Mouse (Mus musculus) retina, postnatal 7 days (tissue): ENCODE data around the gene Gpn3.
A peak's percentile ranks its signal among the peaks of the same experiment; 100 is the strongest.

Experiments used
- DNase-seq: peaks from one replicate; pipeline ENCODE4 v3.0.0-alpha.2; 2012; ENCODE audit warnings: low read depth, low spot score

Gene Gpn3

GRCm38 (mm10) chr5:122371591-122372191, at the start of gene Gpn3:
Gene Gpn3, plus strand, starts transcription at chr5:122371876.
- no peak for DNase-seq

DNA sequence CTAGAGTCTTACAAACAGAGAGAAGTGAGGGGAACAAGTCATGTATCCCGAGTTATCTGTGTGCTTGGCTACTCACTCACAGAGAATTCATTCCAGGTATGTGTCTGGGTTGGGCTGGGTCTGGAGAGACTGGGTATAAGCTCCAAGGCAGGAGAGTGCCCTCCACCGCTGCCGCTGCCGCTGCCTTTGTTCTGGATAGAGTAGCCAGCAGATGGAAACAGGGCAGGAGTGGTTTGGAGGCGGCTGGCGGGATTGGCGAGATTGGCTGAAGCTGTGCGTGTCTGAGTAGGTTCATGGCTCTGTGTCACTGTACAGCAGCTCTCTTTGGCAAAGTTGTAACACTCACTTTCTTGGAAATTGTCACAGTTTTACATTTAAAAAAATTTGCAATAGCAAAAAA, 48.2 kb upstream of the Gpn3 start:
- DNase-seq, result no peak

DNA sequence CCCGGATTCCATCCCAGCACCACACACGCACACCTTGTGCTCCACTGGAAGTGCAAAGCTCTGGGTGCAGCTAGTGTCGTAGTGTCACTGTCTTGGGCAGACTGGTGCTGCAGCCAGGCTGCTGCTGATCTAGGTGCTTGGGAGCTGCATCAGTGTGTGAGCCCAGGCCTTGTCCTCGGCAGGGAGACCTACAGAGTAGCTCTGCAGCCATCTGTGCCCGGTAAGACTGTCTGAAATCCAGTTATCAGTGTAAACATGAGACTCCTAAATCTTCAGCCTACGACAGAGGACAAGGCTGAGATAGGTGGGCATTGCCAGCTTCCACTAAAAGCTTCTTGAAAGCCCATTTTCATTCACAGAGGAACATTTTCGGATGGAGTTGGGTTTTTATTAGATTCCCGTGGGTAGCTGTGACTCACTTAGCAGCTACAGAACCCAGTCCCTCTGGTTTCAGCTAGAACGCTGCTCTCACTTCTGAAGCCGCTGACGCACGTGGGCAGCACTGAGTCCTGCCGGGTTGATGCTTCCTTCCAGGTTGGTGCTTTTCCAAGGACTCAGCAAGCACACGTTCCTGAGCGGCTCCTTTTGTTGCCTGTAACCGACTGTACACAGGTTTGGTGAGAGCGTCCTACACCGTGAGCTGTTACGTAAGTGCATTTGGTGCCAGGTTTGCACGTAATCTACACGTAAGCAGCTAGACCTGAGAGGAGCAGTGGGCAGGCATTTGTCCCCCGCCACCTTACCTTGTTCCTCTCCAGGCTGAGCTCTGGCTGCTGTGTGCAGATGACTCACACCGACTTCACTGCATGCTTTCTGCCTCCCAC, 46.9 kb upstream of the Gpn3 start:
- no peak for DNase-seq

- no peak for DNase-seq
Observed at GRCm38 (mm10) chr5:122325477-122325876, 46.2 kb upstream of the Gpn3 start.

- no peak for DNase-seq
Observed at GRCm38 (mm10) chr5:122327283-122327682, 44.4 kb upstream of the Gpn3 start.

- no peak for DNase-seq
Observed at GRCm38 (mm10) chr5:122330269-122330668, 41.4 kb upstream of the Gpn3 start.

DNA sequence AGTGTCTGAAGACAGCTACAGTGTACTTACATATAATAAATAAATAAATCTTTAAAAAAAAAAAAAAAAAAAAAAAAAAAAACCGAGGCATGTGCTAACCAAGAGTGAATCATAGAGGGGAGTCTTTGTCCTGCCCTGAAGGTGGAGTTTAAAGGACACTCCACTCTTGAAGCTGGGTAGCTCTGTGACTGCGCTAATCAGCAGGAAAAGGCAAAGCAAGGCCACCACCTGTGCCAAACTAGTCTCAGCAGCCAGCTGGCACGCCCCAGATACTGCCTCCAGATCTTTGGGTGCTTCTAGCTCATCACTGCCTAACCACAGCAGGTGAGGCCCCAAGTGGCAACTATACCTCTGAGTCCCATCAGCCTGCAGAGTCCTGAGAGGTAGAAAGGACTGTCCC, 37.0 kb upstream of the Gpn3 start:
- no peak for DNase-seq

GRCm38 (mm10) chr5:122336554-122337294, 35.0 kb upstream of the Gpn3 start:
- no peak for DNase-seq

GRCm38 (mm10) chr5:122342874-122343273, 28.8 kb upstream of the Gpn3 start:
- no peak for DNase-seq

DNA sequence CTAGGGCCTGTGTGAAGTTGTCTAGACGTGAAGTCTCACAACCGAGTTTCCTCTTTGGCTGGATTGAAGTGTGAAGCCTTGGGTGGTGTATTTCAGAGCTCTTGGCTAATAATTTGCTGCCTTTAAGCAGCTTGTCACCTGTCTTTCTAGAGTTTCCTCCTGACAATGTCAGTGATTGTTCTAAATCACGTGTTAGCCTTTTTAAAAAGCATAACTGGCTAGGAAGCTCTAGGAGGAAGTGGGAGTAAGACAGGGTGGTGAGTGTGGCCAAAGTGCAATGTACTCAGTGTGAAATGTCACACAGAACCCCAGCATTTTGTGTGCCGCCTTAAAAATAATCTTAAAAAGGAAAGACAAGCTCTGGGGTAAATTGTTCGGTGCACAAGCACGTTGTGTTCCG, 27.9 kb upstream of the Gpn3 start:
- no peak for DNase-seq

- peak; percentile 73 for DNase-seq
Observed at GRCm38 (mm10) chr5:122344260-122344659, 27.4 kb upstream of the Gpn3 start.

DNA sequence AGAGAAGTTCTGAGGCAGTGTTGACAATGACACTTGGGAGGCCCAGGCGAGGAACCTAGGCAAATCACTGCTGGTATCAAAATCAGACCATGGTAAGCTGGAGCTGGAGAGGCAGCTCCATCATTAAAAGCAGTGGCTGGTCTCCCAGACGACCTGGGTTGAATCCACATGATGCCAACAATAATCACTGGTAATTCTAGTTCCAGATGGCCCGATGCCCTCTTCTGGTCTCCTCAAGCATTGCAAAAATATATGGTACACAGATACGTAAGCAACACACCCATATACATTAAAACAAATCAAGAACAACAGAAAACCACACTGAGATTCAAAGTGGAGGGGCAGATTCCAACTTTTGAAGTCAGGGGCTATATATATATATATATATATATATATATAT, 25.9 kb upstream of the Gpn3 start:
- DNase-seq, result no peak

DNA sequence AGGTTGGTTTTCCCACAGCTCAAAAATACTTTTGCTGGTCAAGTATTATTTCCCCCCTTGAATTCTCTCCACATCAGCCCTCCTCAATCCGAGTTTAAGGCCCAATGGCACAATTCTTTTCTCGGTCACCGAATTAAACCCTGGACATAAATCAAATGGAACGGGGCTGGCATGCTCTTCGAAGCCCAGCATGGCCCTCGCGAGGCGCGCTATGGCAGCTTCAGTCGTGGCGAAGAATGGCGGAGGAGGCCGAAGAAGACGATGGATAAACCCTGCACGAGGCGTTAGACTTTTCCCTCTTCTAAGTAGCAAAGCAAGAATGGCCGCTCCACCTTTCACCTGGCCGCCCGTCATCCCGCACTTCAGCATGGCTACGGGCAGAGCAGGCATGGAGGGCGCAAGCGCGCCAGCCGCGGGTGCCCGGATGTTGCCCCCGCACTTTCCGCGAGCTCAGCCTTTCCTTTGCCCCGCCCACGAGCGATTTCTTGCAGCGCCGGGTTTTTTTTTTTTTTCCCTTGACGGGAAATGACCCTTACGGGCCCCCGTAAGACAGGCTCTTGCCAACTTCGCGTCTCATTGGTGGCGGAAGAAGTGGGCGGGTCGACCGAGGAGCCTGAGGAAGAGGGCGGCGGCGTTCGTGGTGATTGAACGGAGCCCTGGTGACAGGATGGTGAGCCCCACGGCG, 17.7 kb upstream of the Gpn3 start, which contains the start of the genes Rad9b and Vps29:
Rad9b (minus strand) TSS at position 427 of the 685 bp plus-strand sequence.
Vps29 (plus strand) TSS at position 563 of the 685 bp plus-strand sequence.
- peak; percentile 100 for DNase-seq

DNA sequence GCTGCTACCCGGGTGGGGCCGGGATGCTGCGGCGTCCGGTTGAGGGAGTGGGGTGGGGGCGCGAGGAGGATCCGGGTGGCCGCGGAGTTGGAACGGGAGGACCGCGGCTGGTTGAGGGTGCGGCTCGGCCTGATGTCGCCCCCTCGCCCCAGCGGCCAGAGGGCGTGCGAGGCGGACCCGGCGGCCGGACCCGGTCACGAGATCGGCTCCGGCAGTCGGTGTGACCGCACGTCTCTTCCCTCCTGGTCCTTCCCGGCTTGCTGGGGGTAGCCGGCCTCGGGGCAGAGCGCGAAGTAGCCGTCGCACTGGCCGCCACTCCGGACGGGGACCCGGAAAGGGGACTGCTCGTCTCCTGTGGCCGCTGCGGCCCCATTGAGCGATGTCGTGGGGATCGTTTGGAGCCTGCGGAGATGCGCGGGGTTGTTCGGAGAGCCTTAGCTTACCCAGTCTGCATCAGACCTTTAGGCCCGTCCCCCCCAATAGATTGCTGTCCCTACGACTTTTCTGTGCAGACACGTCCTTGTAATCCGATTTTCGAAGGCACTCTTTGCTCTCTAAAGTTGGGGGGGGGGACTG, 17.1 kb upstream of the Gpn3 start:
- no peak for DNase-seq

DNA sequence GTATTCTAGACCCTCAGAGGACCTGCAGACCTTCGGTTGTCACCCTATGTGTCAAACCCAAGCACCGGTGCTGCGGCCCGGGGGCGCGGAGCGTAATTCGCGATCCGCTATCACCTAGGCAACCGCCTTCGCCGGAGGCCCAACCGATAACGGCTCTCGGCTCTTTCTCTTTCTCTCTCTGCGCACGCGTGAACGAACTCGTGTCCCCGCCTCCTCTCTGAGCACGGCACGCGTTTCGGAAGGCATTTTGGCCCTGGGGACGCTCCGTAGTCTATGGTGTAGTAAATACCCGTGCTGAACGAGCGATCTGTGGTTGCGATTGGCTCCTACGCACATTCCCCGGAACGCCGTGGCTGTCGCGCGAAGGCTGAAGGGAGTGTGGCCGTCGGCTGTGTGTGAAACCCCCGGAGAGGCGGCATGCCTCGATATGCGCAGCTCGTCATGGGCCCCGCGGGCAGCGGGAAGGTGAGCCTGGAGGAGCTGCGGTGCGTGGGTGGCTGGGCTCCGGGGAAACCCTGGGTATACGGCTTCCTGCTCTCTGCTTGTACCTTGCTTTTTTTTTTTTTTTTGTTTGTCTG, 605 bp downstream of the Gpn3 start, which contains the start of gene Fam216a:
Fam216a (minus strand) TSS at position 173 of the 578 bp plus-strand sequence.
- DNase-seq, result peak; percentile 100

- DNase-seq, result no peak
Observed at GRCm38 (mm10) chr5:122372878-122373277, 1.2 kb downstream of the Gpn3 start.

DNA sequence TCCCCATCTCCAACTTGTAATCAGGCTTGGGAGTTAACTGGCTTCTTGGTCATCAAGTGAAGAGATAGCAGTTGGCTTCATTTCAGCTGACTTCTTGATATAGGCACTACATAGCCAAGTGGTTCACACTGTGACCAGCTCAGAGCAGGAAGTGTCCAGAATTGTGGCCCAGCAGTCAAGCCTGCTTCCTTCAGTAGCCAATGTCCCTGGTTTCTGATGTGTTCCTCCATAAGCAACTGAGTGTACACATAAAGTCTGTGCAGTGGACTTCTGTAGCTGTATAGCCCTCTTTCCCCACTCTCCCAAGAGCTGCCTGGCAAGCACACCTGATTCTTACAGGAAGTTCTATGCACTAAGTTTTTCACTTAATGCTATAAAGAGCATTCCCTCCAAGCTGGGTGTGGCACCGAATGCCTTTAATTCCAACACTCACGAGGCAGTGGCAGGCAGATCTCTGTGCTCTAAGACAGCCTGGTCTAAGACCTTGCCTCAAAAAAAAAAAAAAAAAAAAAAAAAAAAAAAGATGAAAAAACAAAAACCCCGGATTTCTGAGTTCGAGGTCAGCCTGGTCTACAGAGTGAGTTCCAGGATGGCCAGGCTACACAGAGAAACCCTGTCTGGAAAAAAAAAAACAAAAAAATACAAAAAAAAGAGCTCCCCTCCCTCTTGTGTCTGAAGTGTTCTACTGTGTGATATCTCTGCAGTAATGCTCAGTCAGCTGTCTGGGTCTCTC, 5.6 kb downstream of the Gpn3 start:
- no peak for DNase-seq

DNA sequence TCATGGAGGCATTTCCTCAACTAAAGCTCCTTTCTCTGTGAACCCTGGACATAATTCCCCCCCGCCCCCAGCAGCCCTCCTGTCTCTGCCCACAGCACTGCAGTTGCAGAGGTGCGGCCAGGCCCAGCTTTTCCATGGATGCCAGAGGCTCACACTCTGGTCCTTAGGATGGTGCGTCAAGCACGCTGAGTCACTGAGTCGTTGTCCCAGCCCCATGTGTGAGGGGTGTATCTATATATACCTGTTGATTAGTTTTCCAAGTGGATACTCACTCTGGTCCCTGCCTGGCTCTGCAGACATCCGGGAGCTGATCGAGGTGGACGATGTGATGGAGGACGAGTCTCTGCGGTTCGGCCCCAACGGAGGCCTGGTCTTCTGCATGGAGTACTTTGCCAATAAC, 6.5 kb downstream of the Gpn3 start:
- DNase-seq, result no peak

DNA sequence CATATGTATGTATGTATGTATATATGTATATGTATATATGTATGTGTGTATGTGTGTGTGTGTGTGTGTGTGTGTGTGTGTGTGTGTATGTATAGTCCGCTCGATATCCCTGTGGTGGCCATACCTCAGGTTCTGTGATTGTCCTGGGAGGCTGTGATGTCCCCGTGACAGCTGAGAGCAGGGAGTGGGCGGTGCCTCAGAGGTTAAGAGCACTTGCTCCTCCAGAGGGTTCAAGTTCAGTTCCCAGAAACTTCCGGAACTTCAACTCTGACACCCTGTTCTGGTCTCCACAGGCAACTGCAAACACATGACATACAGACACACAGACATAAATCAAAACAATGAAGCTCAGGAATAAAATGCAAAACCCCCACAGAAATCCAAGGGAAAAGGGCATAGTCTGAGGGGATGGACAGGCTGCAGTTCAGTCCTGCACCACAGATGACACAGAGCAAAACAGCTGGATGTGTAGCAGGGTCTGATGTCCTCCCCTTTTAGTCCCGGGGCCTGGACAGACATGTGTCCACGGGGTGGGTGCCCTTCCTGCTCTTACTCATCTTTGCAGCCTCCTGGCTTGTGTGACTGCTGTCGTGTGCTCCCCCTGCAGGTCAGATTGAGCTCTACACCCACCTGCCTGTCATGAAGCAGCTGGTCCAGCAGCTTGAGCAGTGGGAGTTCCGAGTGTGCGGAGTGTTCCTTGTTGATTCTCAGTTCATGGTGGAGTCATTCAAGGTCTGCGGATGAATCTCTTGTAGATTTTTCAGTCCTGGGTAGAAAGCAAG, 7.9 kb downstream of the Gpn3 start:
- DNase-seq, result peak; percentile 76
